Mouse (Mus musculus): Measurements from ENCODE around the gene As3mt. TPM values are rescaled to one million over a fixed set of nuclear protein-coding genes. Genes with fewer than 3 reads are reported as not detected.

Gene As3mt
- total RNA-seq (2017), result 13.4 and 18.4 TPM in 2 replicates

DNA sequence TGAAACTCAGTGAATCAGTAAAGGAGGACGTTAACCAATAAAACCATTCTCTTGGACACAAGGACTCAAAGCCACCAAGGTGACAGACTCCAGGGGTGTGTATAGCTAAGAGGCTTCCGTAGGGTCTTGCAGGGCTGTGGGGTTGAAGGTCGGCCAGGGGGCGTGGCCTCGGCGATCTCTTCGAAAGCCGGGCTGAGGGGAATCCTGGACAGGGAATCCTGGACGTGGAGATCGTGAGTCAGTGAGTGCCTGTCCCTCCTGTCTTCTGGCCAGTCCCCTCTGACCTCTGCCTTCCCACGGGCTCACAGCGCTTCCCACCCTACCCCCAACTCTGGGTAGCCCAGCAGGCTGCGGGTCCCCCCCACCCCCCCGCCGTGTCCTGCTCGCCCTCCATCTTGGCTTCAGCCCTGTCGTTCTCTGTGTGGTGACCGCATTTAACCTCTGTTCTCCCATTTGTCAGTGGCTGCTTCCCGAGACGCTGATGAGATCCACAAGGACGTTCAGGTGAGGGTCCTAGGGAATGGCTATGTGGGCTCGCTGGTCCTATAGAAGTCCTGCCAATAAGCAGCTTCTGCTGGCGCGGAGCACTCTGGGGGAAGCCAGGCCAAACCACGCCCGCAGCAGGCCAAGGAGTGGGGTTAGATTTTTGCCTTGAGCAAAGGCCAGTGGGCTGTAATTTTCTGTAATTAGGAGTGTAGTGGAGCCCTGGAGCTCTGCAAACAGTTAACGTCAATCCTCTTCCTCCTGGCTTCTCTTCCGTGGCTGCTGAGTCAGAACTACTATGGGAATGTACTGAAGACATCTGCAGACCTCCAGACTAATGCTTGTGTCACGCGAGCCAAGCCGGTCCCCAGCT is at the start of gene As3mt:
As3mt (plus strand) TSS at position 163 of the 856 bp plus-strand sequence.
- peak; percentile 19; the same call in 1 of the 2 replicates for ATAC-seq (ENCODE audit: extremely low read depth, insufficient number of reproducible peaks, low FRiP score, poor library complexity, severe bottlenecking)

- ATAC-seq (ENCODE audit: extremely low read depth, insufficient number of reproducible peaks, low FRiP score, poor library complexity, severe bottlenecking), result no peak
Observed at GRCm38 (mm10) chr19:46658348-46658747, 48.9 kb upstream of the As3mt start.

GRCm38 (mm10) chr19:46658851-46659250 is 48.4 kb upstream of the As3mt start:
- no peak for ATAC-seq (ENCODE audit: extremely low read depth, insufficient number of reproducible peaks, low FRiP score, poor library complexity, severe bottlenecking)

DNA sequence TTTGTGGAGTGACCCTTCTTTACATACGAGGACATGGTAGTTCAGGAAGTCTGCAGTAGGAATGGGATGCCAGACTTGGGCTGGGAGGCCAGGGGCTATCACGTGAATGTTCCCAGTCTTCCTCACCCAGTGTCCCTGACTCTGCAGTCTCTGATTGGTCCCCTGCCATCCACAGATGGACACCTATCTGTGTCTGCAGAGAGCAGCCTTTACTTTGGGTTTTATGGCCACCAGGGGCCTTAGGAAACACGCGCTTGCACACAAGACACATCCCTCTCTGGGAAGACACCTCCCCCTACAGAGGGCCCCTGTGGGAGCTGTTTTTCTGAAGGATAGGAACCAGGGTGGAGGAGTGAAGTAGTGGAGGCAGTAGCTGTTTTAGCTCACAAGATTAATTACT is 45.7 kb upstream of the As3mt start:
- no peak; the same call in 1 of the 2 replicates for ATAC-seq (ENCODE audit: extremely low read depth, insufficient number of reproducible peaks, low FRiP score, poor library complexity, severe bottlenecking)

- no peak for ATAC-seq (ENCODE audit: extremely low read depth, insufficient number of reproducible peaks, low FRiP score, poor library complexity, severe bottlenecking)
Observed at GRCm38 (mm10) chr19:46662214-46662613, 45.0 kb upstream of the As3mt start.

GRCm38 (mm10) chr19:46662784-46663183 is 44.5 kb upstream of the As3mt start:
- ATAC-seq (ENCODE audit: extremely low read depth, insufficient number of reproducible peaks, low FRiP score, poor library complexity, severe bottlenecking), result no peak

DNA sequence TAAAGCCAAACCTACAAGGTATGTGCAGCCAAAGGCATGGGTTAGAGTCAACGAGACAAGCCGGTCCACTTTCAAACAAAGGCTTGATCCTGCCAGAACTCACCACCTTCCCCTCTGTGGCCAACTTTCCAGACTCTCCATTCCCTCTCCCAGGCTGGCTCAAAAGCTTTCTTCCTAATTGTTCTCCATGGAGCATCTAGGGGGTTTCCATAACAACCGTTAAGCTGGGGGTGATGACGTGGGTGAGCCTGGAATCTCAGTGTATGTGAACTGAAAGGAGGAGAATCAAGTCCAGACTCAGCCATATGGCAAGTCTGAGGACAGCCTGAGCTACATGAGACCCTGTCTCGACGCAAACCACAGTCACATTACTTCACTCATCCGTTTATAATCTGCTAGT is 41.8 kb upstream of the As3mt start:
- ATAC-seq (ENCODE audit: extremely low read depth, insufficient number of reproducible peaks, low FRiP score, poor library complexity, severe bottlenecking), result no peak

GRCm38 (mm10) chr19:46667300-46667699 is 40.0 kb upstream of the As3mt start:
- ATAC-seq (ENCODE audit: extremely low read depth, insufficient number of reproducible peaks, low FRiP score, poor library complexity, severe bottlenecking), result no peak

DNA sequence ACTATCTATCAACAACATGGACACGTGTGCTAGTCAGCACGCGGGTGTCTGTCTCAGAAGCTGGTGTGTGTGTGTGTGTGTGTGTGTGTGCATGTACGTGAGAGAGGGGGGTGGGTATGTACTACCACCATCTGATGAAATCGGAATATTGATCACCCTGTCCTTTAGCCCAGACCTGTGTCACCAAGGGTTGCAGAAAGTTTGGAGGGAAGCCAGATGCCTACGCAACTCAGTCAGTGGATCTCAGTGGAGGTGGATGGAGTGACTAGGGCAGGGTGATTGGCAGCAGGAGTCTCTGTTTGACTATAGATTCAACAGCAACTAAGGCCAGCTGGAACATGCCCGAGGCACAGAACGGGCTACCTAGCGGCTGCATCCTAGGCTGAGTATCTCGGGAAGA is 39.0 kb upstream of the As3mt start:
- no peak for ATAC-seq (ENCODE audit: extremely low read depth, insufficient number of reproducible peaks, low FRiP score, poor library complexity, severe bottlenecking)

- ATAC-seq (ENCODE audit: extremely low read depth, insufficient number of reproducible peaks, low FRiP score, poor library complexity, severe bottlenecking), result no peak
Observed at GRCm38 (mm10) chr19:46669802-46670201, 37.5 kb upstream of the As3mt start.

DNA sequence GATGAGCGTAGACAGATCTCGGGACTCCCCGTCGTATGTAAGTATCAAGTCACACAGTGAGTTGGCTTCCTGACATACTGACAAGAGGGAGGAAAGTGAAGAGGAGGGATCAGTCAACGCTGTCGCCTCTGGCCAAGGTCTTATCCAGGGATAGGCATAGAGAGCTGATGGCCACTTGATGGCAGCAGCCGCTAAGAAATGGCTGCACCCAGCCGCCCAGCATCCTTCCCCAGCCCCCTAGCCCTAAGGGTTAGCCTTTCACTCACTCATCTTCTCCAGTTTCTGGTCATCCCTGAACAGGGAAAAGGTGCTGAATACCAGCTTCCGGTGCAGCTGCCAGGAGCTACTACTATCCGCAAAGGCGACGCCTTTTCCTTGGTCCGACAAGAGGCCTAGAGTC is 36.6 kb upstream of the As3mt start:
- peak; percentile 68; the same call in 1 of the 2 replicates for ATAC-seq (ENCODE audit: extremely low read depth, insufficient number of reproducible peaks, low FRiP score, poor library complexity, severe bottlenecking)

- ATAC-seq (ENCODE audit: extremely low read depth, insufficient number of reproducible peaks, low FRiP score, poor library complexity, severe bottlenecking), result no peak
Observed at GRCm38 (mm10) chr19:46672766-46673418, 34.4 kb upstream of the As3mt start, which contains the start of gene Cyp17a1. Gene Cyp17a1, minus strand, starts transcription at chr19:46673172.

GRCm38 (mm10) chr19:46675641-46676040 is 31.6 kb upstream of the As3mt start:
- no peak for ATAC-seq (ENCODE audit: extremely low read depth, insufficient number of reproducible peaks, low FRiP score, poor library complexity, severe bottlenecking)

GRCm38 (mm10) chr19:46679720-46680383 is 27.4 kb upstream of the As3mt start:
- no peak for ATAC-seq (ENCODE audit: extremely low read depth, insufficient number of reproducible peaks, low FRiP score, poor library complexity, severe bottlenecking)

DNA sequence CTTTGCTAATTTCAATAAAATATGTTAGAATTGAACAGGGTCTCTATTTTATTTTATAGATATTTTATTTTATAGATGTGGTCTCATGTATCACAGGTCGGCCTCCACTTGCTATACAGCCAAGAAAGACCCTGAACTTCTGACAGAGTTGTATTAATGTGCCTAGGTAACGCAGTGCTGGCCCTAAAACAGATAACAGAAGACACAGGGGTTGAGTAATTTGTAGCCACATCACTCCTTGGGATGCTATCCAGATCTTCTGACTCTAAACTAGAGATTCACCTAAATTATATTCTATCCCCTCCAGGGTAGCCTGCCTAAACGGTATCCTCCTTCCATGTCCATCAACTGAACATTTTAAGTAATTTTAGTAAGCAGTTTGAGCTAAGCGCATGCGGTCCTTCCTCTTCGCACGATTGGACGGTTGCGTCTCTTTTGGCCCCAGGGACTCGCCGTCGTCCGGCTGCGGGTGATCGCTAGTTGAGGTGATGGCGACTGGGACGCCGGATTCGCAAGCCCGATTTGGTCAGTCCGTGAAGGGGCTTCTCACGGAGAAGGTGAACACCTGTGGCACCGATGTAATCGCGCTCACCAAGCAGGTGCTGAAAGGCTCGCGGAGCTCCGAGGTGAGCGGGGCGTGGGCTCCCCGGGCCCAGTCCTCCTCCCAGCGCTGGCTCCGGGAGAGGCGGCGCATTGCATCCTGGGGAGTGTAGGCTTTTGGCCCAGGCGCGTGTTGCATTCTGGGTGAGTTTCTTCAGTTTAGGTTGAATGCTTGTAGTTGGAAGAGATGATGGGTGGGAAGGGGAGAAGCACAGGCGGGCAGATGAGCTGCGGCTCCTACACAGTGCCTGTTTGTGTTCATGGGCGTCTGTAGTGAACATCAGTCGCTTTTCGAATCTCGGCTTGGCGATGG is 17.5 kb upstream of the As3mt start, which contains the start of gene Borcs7:
Borcs7 (plus strand) TSS at position 447 of the 913 bp plus-strand sequence.
- ATAC-seq (ENCODE audit: extremely low read depth, insufficient number of reproducible peaks, low FRiP score, poor library complexity, severe bottlenecking), result peak; percentile 92

DNA sequence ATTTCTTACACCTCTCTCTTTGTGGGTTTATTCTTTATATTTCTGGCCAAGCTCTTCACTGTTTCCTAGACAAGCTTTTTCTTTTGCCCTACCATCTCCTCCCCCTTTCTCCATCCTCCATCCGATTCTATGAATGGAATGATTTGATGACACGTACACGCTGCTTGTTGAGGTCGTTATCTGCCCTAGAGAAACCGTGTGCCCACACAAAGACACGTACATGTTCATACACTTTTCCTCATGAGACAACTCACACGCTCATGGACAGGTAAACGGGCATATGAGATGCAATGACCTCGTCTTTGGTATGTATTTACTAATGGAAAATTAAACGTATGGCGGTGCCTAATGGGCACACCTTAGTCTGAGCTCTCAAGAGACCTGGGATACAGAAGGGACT is 16.9 kb upstream of the As3mt start:
- no peak for ATAC-seq (ENCODE audit: extremely low read depth, insufficient number of reproducible peaks, low FRiP score, poor library complexity, severe bottlenecking)

DNA sequence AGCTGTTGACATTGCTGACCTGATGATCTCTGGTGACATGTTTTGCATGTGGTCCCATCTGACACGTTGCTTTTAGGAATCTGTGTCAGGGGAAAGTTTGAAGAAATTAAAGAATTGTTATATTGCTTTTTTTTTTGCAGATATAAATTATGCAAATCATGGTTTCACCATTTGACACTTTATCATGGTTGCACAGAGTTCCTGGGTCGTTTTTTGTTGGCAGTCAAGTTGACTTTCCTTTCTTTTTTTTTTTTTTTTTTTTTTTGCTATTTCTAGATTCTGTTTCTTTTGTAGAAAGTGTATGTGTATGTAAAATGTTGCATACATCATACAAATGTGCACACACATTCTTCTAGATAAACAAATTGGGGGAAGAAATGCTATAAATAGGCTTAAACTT is 16.2 kb upstream of the As3mt start:
- no peak for ATAC-seq (ENCODE audit: extremely low read depth, insufficient number of reproducible peaks, low FRiP score, poor library complexity, severe bottlenecking)

DNA sequence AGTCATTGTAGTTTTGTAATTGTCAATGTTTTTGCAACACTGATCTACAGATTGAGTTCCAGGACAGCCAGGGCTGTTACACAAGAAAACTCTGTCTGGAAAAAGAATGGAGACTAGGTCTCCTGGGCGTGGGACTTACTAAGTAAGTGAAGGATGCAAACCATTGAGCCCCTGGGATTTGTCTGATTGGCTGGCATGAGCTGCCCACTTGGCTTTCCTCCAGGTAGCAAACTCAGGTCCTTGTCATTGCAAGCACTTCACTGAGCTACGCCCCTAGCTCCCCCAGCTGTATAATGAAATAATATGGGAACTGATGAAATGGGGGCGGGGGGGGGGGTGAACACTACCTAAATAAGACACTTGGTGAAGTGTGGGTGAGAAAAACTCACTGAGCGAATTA is 14.1 kb upstream of the As3mt start:
- ATAC-seq (ENCODE audit: extremely low read depth, insufficient number of reproducible peaks, low FRiP score, poor library complexity, severe bottlenecking), result no peak

DNA sequence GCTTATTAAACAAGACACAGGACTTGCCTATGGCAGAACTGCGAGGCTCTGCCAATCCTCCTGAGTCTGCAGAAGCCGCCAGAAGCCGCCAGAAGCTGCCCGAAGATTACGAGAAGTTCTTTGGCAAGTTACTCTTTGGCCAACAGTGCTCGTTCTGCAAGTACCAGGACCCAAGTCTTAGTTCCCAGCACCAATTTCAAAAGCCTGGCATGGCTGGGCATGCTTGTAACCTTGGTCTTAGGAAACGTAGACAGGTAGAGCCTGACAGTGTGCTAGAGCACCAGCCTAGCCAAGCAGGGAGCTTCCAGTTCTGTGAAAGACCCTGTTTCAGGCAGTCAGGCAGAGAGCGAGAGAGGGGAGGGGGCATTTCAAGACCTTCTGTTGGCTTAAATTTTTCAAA is 10.8 kb upstream of the As3mt start:
- ATAC-seq (ENCODE audit: extremely low read depth, insufficient number of reproducible peaks, low FRiP score, poor library complexity, severe bottlenecking), result no peak
